10 mouse cellular contexts compared by ENCODE assay signal in the genomic region with DNA sequence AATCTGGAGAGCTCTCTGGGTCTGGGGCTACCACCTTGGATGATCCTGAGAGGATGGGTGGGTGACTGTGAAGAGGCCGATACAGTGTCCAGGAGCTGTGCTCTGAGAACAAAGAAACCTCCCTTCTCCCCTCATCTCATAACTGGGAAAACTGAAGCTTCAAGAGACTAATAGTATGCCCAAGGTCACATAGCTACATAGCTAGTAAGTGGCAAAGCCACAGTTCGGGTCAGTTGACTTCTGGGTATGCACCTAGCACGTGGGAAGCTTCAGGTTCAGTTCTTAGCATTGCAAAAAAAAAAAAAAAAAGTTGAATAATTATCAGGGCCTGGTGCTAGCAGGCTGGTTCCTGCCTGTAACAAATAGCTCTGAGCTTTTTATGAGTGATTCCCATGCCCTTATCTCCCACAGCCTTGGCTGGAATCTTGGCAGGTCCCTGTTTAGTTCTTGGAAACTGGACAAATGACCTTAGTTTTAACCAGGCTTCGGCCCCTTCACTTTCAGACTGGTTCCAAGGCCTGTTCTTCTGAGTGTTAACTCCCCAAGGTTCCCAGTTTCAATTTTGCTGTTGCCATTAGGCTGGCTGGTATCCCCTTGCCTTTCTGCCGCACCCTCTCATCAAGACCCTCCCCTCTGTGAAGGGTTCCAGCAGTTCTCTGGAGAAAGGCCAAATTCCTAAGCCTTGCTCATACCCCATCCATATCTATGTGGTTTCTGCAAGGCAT. TPM values are rescaled to one million over a fixed set of nuclear protein-coding genes. Genes with fewer than 3 reads are reported as not detected.
A peak's percentile ranks its signal among the peaks of the same experiment; 100 is the strongest.
DNase-seq lines count a peak whose midpoint lies in the region; TF ChIP-seq lines count a peak whose summit lies in the region.
"Had no signal": no experiment of that assay in that cellular context is flagged by ENCODE, and none has a peak within 500 bp of the region (broad histone marks: within the 10 kb centered on the region; RNA-seq: fewer than 3 reads in every experiment).

No protein-coding gene starts in this region.

- no peaks in the 10 kb centered on the region for H3K4me1 ChIP-seq in thymus, adult 2 months (replicated peaks; ENCODE audit: control insufficient read depth, insufficient read depth, low read length)
- H3K4me1 ChIP-seq: embryonic facial prominence, embryonic 10.5 days had no signal

- intact Hi-C loops in gastrocnemius, adult 2 months (cut with DNase I): no loop called here

- TF ChIP-seq CTCF in gastrocnemius, adult 2 months (IDR thresholded peaks at IDR 0.05): no peak
- TF ChIP-seq CTCF in thymus, adult 2 months (IDR thresholded peaks at IDR 0.05; ENCODE audit: borderline replicate concordance, control insufficient read depth, extremely low read depth, insufficient read depth, low read length, poor library complexity): no peak

- 87% methylated on average over 5 of the region's 5 CpGs for WGBS in thymus, adult 2 months

- no peak for TF ChIP-seq POLR2A in thymus, adult 2 months (IDR thresholded peaks at IDR 0.05; ENCODE audit: control insufficient read depth, extremely low read depth, insufficient read depth, low read length, poor library complexity)

- H3K27ac ChIP-seq in gastrocnemius, adult 2 months: peak overlapping the region; percentile 24; the same call in 1 of the 2 replicates
- no peak overlapping the region for H3K27ac ChIP-seq in thymus, adult 2 months (ENCODE audit: control insufficient read depth, insufficient read depth, low read length)
- H3K27ac ChIP-seq: embryonic facial prominence, embryonic 10.5 days; macrophage had no signal

- no peaks in the 10 kb centered on the region for H3K27me3 ChIP-seq in thymus, adult 2 months (ENCODE audit: control insufficient read depth, insufficient read depth, low read length)

- no peak for DNase-seq in gastrocnemius, adult 2 months
- DNase-seq in gastrocnemius, postnatal 10 days: no peak
- peak; percentile 79 for DNase-seq in heart, adult 8-10 months (ENCODE audit: low spot score)
- DNase-seq in kidney, adult 9 months: peak; percentile 78
- DNase-seq in ovary, postnatal 14 days (ENCODE audit: low spot score): peak; percentile 21
- no peak for DNase-seq in right cerebral cortex, adult 2 months (ENCODE audit: low spot score in 2 of 2)
- no peak for DNase-seq in thymus, postnatal 25 days
- DNase-seq in thymus, adult 2 months: no peak

- H3K36me3 ChIP-seq in thymus, adult 2 months (ENCODE audit: control insufficient read depth, insufficient read depth, low read length): no peaks in the 10 kb centered on the region
- H3K36me3 ChIP-seq: embryonic facial prominence, embryonic 10.5 days had no signal

- H3K4me3 ChIP-seq in gastrocnemius, adult 2 months: no peak overlapping the region
- no peak overlapping the region for H3K4me3 ChIP-seq in thymus, adult 2 months (ENCODE audit: control insufficient read depth, insufficient read depth, low read length)
- H3K4me3 ChIP-seq: embryonic facial prominence, embryonic 10.5 days had no signal

RNA-seq across cellular contexts. Expression of gene Prkar1a, which starts 7.5 kb away (rescaled TPM):
- 100 to 1,000 TPM in 1 of 2 experiments, 10 to 100 TPM in 1; 98.9 to 117 TPM for total RNA-seq in gastrocnemius, adult 2 months (2021)
- total RNA-seq in gastrocnemius, postnatal 10 days (2021): 100 to 1,000 TPM; 246 to 270 TPM
- 100 to 1,000 TPM; 347 to 373 (median 363) TPM for total RNA-seq in heart, adult 8-10 months (2022)
- 145 and 150 TPM in 2 replicates for polyA plus RNA-seq in thymus, adult 2 months (2012; rRNA removed)

RNA-seq across cellular contexts. Expression of gene Wipi1, which starts 29.9 kb away (rescaled TPM):
- total RNA-seq in gastrocnemius, adult 2 months (2021): 10 to 100 TPM; 53.0 to 60.8 TPM
- total RNA-seq in gastrocnemius, postnatal 10 days (2021): 10 to 100 TPM; 64.0 to 72.0 TPM
- 100 to 1,000 TPM; 110 to 141 (median 120) TPM for total RNA-seq in heart, adult 8-10 months (2022)
- 4.7 and 7.0 TPM in 2 replicates for polyA plus RNA-seq in thymus, adult 2 months (2012; rRNA removed)

Comparison
In these comparisons a context has a peak if more than half of its experiments do, and no peak if none do; other contexts are left out.
1. DNase-seq: peak in heart, adult 8-10 months (single experiment), kidney, adult 9 months (single experiment) and ovary, postnatal 14 days (single experiment); none in gastrocnemius, adult 2 months (single experiment), gastrocnemius, postnatal 10 days (single experiment), right cerebral cortex, adult 2 months (0 of 2), thymus, postnatal 25 days (single experiment) and thymus, adult 2 months (single experiment).